Mouse (Mus musculus): ENCODE data around the gene Pigk. TPM values are rescaled to one million over a fixed set of nuclear protein-coding genes. Genes with fewer than 3 reads are reported as not detected.
A peak's percentile ranks its signal among the peaks of the same experiment; 100 is the strongest.

The Pigk gene
- polyA plus RNA-seq, 1 experiment from 2014 or later, result 49.1 TPM

DNA sequence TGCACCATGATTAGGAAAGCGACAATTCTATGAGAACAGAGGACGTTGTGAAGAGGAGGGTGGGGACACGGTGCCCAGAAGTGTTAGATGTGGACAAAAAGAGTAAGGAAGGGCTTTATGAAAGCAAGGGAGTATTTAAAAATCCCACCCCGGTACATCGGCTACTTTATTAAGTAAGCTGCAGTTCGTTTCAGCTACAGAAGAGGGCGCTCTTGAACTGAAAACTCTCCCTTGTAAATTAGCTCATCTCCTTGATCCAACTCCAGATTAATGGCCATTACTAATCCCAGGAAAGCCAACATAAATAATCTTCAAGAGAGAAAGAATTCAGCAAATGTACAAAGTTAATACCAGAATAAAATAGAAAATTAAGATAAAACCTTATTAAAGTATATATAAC, 47.2 kb downstream of the Pigk start:
- no peak overlapping the region for H3K4me2 ChIP-seq (ENCODE audit: low read depth, low read length)
- WGBS, result 20% methylated on average over 7 of the region's 7 CpGs
- H3K27ac ChIP-seq (replicated peaks; ENCODE audit: low read depth, low read length), result no peak overlapping the region
- no peaks in the 10 kb centered on the region for H3K36me3 ChIP-seq (replicated peaks; ENCODE audit: control insufficient read depth, insufficient read depth, low read depth, low read length)
- no peaks in the 10 kb centered on the region for H3K27me3 ChIP-seq (ENCODE audit: control insufficient read depth, insufficient read depth, low read length)
- H3K9me3 ChIP-seq (replicated peaks; ENCODE audit: control insufficient read depth, low read length), result no peaks in the 10 kb centered on the region
- no peak overlapping the region for H3K9ac ChIP-seq (replicated peaks; ENCODE audit: low read length)
- DNase-seq (ENCODE audit: low spot score) (peak; percentile 63), ATAC-seq (replicated peaks; ENCODE audit: insufficient number of reproducible peaks, low FRiP score, low TSS enrichment, low read depth) (no peak)
- no peak overlapping the region for H3K4me3 ChIP-seq (ENCODE audit: low read depth, low read length)
- H3K4me1 ChIP-seq (ENCODE audit: control insufficient read depth, insufficient read depth, low read length), result no peaks in the 10 kb centered on the region

DNA sequence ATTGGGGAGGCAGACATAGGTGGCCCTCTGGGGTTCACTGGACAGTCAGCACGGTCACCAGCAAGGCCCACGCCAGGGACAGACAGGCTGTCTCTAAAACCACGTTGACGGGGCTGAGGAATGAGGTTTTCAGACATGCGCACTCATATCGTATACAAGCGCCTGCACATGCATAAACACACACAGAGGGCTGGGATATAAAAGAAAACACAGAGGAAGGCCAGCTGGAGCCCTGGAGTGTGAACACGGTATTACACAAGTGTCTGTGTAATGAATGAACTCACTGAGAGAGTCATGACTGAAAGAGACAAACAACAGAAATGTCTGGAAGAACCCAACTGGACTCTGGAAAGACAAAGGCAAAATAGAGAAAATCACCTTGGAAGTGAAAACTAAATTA, 47.8 kb downstream of the Pigk start:
- H3K36me3 ChIP-seq (replicated peaks; ENCODE audit: control insufficient read depth, insufficient read depth, low read depth, low read length), result no peaks in the 10 kb centered on the region
- no peak overlapping the region for H3K27ac ChIP-seq (replicated peaks; ENCODE audit: low read depth, low read length)
- no peak overlapping the region for H3K4me2 ChIP-seq (ENCODE audit: low read depth, low read length)
- no peaks in the 10 kb centered on the region for H3K9me3 ChIP-seq (replicated peaks; ENCODE audit: control insufficient read depth, low read length)
- H3K9ac ChIP-seq (replicated peaks; ENCODE audit: low read length), result no peak overlapping the region
- H3K4me3 ChIP-seq (ENCODE audit: low read depth, low read length), result no peak overlapping the region
- no peaks in the 10 kb centered on the region for H3K4me1 ChIP-seq (ENCODE audit: control insufficient read depth, insufficient read depth, low read length)
- 90% methylated on average over 8 of the region's 8 CpGs for WGBS
- no peaks in the 10 kb centered on the region for H3K27me3 ChIP-seq (ENCODE audit: control insufficient read depth, insufficient read depth, low read length)
- ATAC-seq (replicated peaks; ENCODE audit: insufficient number of reproducible peaks, low FRiP score, low TSS enrichment, low read depth) (no peak), DNase-seq (ENCODE audit: low spot score) (no peak)

DNA sequence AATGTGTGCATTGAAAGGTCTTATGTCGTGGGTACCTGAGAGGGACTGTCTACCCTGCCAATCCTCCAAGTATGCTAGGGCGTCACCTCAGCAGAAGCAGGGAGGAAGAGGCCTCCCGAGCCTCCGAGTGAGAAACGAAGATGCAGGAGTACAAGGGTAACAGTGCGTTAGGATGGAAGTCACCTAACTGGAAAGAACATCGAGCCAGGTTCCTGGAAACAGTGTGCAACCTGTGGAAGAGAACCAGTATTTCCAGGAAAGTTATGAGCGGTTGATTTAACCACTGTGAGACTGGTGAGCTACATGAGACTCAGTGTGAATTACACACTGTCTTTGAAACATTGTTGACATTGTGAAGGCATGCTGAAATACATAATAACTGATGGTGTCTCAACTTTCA, 48.4 kb downstream of the Pigk start:
- WGBS, result 91% methylated on average over 8 of the region's 8 CpGs
- Histone ChIP-seq H3K27me3 (ENCODE audit: control insufficient read depth, insufficient read depth, low read length) (no peaks in the 10 kb centered on the region), H3K27ac (replicated peaks; ENCODE audit: low read depth, low read length) (no peak overlapping the region), H3K4me1 (ENCODE audit: control insufficient read depth, insufficient read depth, low read length) (no peaks in the 10 kb centered on the region), H3K4me3 (ENCODE audit: low read depth, low read length) (no peak overlapping the region), H3K36me3 (replicated peaks; ENCODE audit: control insufficient read depth, insufficient read depth, low read depth, low read length) (no peaks in the 10 kb centered on the region), H3K9me3 (replicated peaks; ENCODE audit: control insufficient read depth, low read length) (no peaks in the 10 kb centered on the region), H3K4me2 (ENCODE audit: low read depth, low read length) (no peak overlapping the region), H3K9ac (replicated peaks; ENCODE audit: low read length) (no peak overlapping the region)
- no peak for ATAC-seq (replicated peaks; ENCODE audit: insufficient number of reproducible peaks, low FRiP score, low TSS enrichment, low read depth)
- DNase-seq (ENCODE audit: low spot score), result no peak

DNA sequence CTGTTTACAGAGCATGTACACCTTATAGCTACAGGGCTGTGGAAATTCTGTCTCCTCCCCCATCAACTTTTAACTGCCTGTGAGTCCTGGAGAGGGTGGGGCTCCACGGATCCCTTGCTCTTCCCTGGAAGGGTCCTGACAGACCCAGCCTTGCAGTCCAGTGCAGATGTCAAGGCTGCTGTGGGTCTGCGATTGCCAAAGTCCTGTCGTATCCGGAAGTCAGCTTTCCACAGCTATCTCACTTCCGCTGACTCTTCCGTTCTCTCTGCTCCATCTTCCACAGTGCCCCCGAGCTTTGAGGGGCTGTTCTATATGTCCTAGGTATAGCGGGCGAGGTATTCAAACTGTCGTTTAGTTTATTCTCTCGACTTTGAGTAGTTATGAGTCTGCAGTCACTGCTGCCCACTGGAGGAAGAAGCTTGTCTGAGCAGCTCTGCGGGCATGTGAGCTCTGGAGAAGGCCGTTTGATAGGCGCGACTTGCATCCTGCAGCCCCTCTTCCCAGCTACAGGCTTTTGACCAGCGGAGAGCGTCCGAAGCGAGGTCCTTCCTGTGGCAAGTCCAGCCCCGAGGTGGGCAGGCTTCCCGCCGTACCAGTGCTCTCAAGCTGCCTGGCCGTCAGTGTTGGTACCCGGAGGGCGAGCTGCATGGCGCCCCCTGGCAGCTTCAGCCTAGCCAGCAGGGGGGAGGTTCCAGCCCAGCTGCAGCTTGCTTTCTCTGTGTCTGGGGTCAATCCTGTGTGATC, 49.4 kb downstream of the Pigk start:
- H3K4me3 ChIP-seq (ENCODE audit: low read depth, low read length), result no peak overlapping the region
- WGBS, result 37% methylated on average over 26 of the region's 26 CpGs
- H3K27ac ChIP-seq (replicated peaks; ENCODE audit: low read depth, low read length), result no peak overlapping the region
- peak overlapping the region; percentile 46 for H3K4me2 ChIP-seq (ENCODE audit: low read depth, low read length)
- no peaks in the 10 kb centered on the region for H3K9me3 ChIP-seq (replicated peaks; ENCODE audit: control insufficient read depth, low read length)
- peak; percentile 47 for DNase-seq (ENCODE audit: low spot score)
- H3K27me3 ChIP-seq (ENCODE audit: control insufficient read depth, insufficient read depth, low read length), result no peaks in the 10 kb centered on the region
- H3K9ac ChIP-seq (replicated peaks; ENCODE audit: low read length), result peak overlapping the region; percentile 35; the same call in 1 of the 2 replicates
- H3K36me3 ChIP-seq (replicated peaks; ENCODE audit: control insufficient read depth, insufficient read depth, low read depth, low read length), result no peaks in the 10 kb centered on the region
- no peak for ATAC-seq (replicated peaks; ENCODE audit: insufficient number of reproducible peaks, low FRiP score, low TSS enrichment, low read depth)
- no peaks in the 10 kb centered on the region for H3K4me1 ChIP-seq (ENCODE audit: control insufficient read depth, insufficient read depth, low read length)

DNA sequence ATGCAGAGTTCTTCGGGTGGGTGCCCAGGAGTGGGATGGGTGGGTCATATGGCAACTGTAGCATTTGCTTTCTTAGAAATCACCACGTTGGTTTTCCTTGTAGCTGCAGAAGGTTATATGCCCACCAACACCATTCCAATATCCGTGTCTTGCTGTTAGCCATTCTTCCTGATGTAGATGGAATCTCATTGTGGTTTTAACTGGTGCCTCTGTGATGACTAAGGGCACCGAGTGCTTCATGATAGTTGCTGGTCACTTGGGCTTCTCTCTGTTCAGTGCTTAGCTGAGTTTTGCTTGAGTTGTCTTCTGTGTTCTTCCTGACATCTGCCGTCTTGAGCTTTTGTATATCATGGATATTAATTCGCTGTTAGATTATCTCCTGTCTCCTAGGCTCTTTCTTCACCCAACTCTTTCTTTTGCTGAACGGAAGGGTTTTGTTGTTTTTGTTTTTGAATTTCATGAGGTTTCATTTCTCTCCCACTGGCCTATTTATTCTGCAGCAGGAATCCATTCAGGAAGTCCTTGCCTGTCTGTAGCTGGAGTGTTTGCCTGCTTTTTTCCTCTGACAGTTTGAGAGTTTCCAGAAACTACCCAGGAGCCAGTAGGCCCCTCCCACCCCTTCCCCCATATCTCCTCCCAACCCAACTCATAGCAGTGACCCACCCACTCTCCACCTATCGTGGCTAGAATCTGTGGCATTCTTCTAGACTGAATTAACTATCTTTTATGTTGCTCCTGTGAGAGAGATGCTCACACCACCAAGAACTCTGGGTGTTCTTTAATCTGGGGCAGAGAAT, 50.8 kb downstream of the Pigk start:
- no peak overlapping the region for H3K27ac ChIP-seq (replicated peaks; ENCODE audit: low read depth, low read length)
- H3K4me3 ChIP-seq (ENCODE audit: low read depth, low read length), result no peak overlapping the region
- H3K9ac ChIP-seq (replicated peaks; ENCODE audit: low read length), result no peak overlapping the region
- H3K27me3 ChIP-seq (ENCODE audit: control insufficient read depth, insufficient read depth, low read length), result no peaks in the 10 kb centered on the region
- H3K36me3 ChIP-seq (replicated peaks; ENCODE audit: control insufficient read depth, insufficient read depth, low read depth, low read length), result no peaks in the 10 kb centered on the region
- 78% methylated on average over 8 of the region's 8 CpGs for WGBS
- H3K4me1 ChIP-seq (ENCODE audit: control insufficient read depth, insufficient read depth, low read length), result no peaks in the 10 kb centered on the region
- ATAC-seq (replicated peaks; ENCODE audit: insufficient number of reproducible peaks, low FRiP score, low TSS enrichment, low read depth), result no peak
- no peaks in the 10 kb centered on the region for H3K9me3 ChIP-seq (replicated peaks; ENCODE audit: control insufficient read depth, low read length)
- H3K4me2 ChIP-seq (ENCODE audit: low read depth, low read length), result no peak overlapping the region
- no peak for DNase-seq (ENCODE audit: low spot score)

DNA sequence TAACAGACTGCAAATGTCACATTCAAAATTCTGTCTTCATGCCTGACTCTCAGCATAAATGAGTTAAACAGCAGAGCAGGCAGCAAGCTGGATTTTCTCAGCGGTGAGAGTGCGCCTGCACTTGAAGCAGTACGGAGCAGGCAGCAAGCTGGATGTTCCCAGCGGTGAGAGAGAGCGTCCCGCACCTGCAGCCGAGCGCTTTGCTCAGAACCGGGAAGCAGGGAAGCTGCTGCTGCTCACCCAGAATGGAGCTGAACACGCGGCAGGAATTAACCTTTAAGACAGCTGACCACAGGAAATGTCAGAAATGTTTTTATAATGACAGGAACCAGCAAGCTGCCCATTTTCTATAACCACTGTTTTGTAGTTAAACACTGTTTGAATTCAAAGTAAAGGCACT, 53.6 kb downstream of the Pigk start:
- Histone ChIP-seq H3K27ac (replicated peaks; ENCODE audit: low read depth, low read length) (no peak overlapping the region), H3K27me3 (ENCODE audit: control insufficient read depth, insufficient read depth, low read length) (no peaks in the 10 kb centered on the region), H3K9ac (replicated peaks; ENCODE audit: low read length) (no peak overlapping the region), H3K4me2 (ENCODE audit: low read depth, low read length) (no peak overlapping the region), H3K4me1 (ENCODE audit: control insufficient read depth, insufficient read depth, low read length) (no peaks in the 10 kb centered on the region), H3K36me3 (replicated peaks; ENCODE audit: control insufficient read depth, insufficient read depth, low read depth, low read length) (no peaks in the 10 kb centered on the region), H3K4me3 (ENCODE audit: low read depth, low read length) (no peak overlapping the region), H3K9me3 (replicated peaks; ENCODE audit: control insufficient read depth, low read length) (no peaks in the 10 kb centered on the region)
- DNase-seq (ENCODE audit: low spot score) (peak; percentile 34), ATAC-seq (replicated peaks; ENCODE audit: insufficient number of reproducible peaks, low FRiP score, low TSS enrichment, low read depth) (no peak)
- 59% methylated on average over 11 of the region's 11 CpGs for WGBS

DNA sequence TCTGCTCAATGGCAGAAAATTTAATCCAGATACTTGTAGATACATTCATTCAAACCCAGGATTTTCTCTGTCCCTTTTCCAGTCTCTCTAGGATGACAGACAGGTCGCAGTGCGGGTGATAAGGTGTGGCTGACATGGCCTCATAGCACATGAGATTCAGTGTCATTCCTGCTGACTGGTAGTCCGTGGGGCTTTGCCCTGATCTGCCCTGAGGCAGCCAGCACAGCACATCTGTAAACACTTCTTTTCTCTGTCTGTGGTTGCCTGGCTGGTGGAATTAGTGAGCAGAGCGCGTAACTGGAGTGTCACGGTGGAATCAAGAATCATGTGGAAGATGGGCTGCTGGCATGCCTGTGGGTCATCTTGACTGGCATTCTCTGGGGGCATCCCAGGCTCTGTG, 56.2 kb downstream of the Pigk start:
- ATAC-seq (replicated peaks; ENCODE audit: insufficient number of reproducible peaks, low FRiP score, low TSS enrichment, low read depth), result no peak
- no peak overlapping the region for H3K4me2 ChIP-seq (ENCODE audit: low read depth, low read length)
- 59% methylated on average over 6 of the region's 6 CpGs for WGBS

DNA sequence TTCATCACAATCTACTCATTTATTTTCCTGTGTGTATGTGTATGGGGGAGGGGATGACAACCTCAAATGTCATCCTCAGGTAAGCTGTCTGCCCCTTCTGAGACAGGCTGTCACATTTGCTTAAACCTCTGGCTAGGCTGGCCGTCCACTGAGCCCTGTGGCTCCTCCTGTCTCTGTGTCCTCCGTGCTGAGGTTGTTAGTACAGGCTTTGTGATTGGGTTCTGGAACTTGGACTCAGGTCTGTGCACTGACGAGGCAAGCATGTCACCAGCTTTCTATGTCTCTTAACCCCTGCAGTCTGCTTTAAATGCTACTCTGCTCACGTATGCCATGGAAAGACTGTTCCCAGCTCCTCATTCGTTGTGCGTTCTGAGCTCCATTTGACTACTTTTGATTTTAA, 62.5 kb downstream of the Pigk start:
- Histone ChIP-seq H3K4me3 (ENCODE audit: low read depth, low read length) (no peak overlapping the region), H3K9me3 (replicated peaks; ENCODE audit: control insufficient read depth, low read length) (no peaks in the 10 kb centered on the region), H3K27me3 (ENCODE audit: control insufficient read depth, insufficient read depth, low read length) (no peaks in the 10 kb centered on the region), H3K4me2 (ENCODE audit: low read depth, low read length) (no peak overlapping the region), H3K9ac (replicated peaks; ENCODE audit: low read length) (no peak overlapping the region), H3K27ac (replicated peaks; ENCODE audit: low read depth, low read length) (no peak overlapping the region), H3K4me1 (ENCODE audit: control insufficient read depth, insufficient read depth, low read length) (no peaks in the 10 kb centered on the region), H3K36me3 (replicated peaks; ENCODE audit: control insufficient read depth, insufficient read depth, low read depth, low read length) (no peaks in the 10 kb centered on the region)
- ATAC-seq (replicated peaks; ENCODE audit: insufficient number of reproducible peaks, low FRiP score, low TSS enrichment, low read depth) (no peak), DNase-seq (ENCODE audit: low spot score) (no peak)
- 79% methylated on average over 6 of the region's 6 CpGs for WGBS

More for the DNA sequence above, 56.2 kb downstream of the Pigk start:
- Histone ChIP-seq H3K27ac (replicated peaks; ENCODE audit: low read depth, low read length) (no peak overlapping the region), H3K9me3 (replicated peaks; ENCODE audit: control insufficient read depth, low read length) (no peaks in the 10 kb centered on the region), H3K4me3 (ENCODE audit: low read depth, low read length) (no peak overlapping the region), H3K36me3 (replicated peaks; ENCODE audit: control insufficient read depth, insufficient read depth, low read depth, low read length) (no peaks in the 10 kb centered on the region), H3K27me3 (ENCODE audit: control insufficient read depth, insufficient read depth, low read length) (no peaks in the 10 kb centered on the region), H3K9ac (replicated peaks; ENCODE audit: low read length) (no peak overlapping the region), H3K4me1 (ENCODE audit: control insufficient read depth, insufficient read depth, low read length) (no peaks in the 10 kb centered on the region)
- no peak for DNase-seq (ENCODE audit: low spot score)
